Mouse (Mus musculus): Measurements from ENCODE around the gene Zfp36. TPM values are rescaled to one million over a fixed set of nuclear protein-coding genes. Genes with fewer than 3 reads are reported as not detected.

The Zfp36 gene
- polyA plus RNA-seq, 1 experiment from 2014 or later: 4.7 TPM

DNA sequence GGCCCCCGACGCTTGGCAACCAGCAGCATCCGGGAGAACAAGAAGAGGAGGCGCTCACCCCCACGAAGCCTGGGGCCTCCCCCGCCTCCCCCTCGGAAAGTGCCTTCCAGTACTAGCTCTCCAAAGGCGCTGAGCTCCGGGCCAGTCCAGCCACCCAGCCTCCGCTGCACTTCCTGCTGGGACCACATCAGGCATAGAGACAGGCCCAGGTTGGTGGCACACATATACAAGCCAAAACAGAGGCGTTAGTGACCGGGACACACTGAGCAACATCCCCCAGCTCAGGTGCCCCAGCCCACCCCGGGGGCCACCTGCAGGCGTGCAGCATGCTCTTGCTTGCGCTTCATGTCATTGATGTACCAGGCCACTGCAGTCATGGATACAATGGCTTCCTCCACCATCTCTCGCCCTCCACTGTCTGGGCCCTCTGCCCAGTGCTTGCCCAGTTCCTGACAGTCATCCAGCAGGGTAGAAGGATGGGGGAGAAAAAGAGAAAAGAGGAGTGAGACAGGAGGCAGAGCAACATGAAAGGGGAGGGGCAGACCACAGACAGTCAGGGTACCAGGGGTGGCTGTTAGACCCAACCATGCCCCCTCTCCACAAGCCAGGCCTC lies 12.3 kb downstream of the Zfp36 start:
- no peak for DNase-seq
- Histone ChIP-seq H3K4me3 (replicated peaks) (no peak overlapping the region), H3K9me3 (replicated peaks) (no peaks in the 10 kb centered on the region), H3K27me3 (peaks cover 18% of the 10 kb centered on the region; the same call in 1 of the 2 replicates), H3K4me2 (no peak overlapping the region), H3K36me3 (peaks cover 14% of the 10 kb centered on the region), H3K27ac (no peak overlapping the region), H3K9ac (no peak overlapping the region), H3K4me1 (replicated peaks) (peaks cover 28% of the 10 kb centered on the region)
- 76% methylated on average over 16 of the region's 16 CpGs for WGBS (ENCODE audit: insufficient replicate concordance)
- ATAC-seq (ENCODE audit: low read depth): no peak

DNA sequence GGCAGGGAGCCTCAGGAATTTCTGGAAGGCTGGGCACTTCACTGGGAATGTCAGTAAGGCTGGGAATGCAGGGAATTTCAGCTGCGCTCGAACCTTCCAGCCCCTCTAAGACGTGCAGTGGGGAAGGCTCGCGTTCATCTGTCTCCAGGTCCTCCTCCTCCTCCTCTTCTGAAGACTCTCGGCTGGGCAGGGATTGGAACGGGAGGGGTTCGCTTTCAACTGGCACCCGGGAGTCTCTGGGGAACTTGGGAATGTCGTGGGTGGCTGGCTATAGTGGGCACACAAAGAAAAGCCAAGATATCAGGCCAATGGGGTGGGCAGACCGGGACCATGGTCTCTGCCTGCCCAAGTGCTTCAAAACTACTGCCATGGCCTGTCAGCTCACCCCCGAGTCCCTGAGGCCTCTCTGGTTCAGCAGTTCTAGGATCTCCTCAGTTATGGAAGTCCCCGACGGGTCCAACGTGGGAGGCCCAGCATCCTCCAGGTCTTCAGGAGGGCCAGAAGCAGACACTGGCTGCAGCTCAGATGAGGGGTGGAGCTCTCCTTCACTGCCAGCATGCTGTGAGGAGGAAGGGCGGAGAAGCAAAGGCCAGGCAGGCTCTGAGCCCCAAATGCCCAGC lies 17.5 kb downstream of the Zfp36 start:
- Histone ChIP-seq H3K4me1 (replicated peaks) (peaks cover 16% of the 10 kb centered on the region), H3K4me3 (replicated peaks) (no peak overlapping the region), H3K9ac (no peak overlapping the region), H3K27me3 (no peaks in the 10 kb centered on the region), H3K9me3 (replicated peaks) (no peaks in the 10 kb centered on the region), H3K36me3 (peaks cover 31% of the 10 kb centered on the region), H3K27ac (no peak overlapping the region), H3K4me2 (no peak overlapping the region)
- 72% methylated on average over 16 of the region's 16 CpGs for WGBS (ENCODE audit: insufficient replicate concordance)
- no peak for ATAC-seq (ENCODE audit: low read depth)
- no peak for DNase-seq

DNA sequence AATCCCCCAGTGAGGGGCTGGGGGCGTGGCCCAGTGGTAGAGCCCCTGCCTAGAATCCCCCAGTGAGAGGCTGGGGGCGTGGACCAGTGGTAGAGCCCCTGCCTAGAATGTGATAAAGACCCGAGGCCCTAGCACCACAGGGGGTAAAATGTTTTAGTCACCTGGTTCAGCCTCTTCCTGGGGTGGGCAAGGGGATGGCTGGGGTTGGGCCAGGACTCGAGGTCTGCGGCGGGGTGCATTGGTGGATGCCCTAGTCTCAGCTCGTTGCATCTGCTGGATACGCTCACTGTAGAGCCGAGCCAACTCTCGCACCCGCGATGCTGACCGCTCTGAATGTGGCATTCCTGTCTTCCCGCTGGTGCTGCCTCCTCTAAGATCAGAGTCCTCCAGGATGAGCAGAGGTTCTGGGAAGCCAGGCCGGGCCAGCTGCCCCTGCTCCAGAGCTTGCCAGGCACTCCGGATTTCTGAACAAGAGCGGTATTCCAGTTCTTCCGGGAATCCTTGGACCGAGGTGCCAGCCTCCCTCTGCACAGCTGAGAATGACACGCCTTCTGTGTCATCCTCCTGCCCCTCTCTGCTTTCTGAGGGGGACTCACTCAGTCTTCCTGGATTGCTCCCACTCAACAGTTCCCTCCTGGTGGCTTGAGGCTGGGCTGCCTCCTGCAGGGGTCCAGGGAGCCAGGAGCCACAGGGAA lies 18.3 kb downstream of the Zfp36 start:
- H3K4me1 ChIP-seq (replicated peaks): peaks cover 24% of the 10 kb centered on the region
- WGBS (ENCODE audit: insufficient replicate concordance): 83% methylated on average over 20 of the region's 20 CpGs
- no peaks in the 10 kb centered on the region for H3K9me3 ChIP-seq (replicated peaks)
- ATAC-seq (ENCODE audit: low read depth) (no peak), DNase-seq (no peak)
- H3K9ac ChIP-seq: no peak overlapping the region
- H3K27me3 ChIP-seq: no peaks in the 10 kb centered on the region
- H3K27ac ChIP-seq: no peak overlapping the region
- no peak overlapping the region for H3K4me2 ChIP-seq
- peaks cover 28% of the 10 kb centered on the region for H3K36me3 ChIP-seq
- no peak overlapping the region for H3K4me3 ChIP-seq (replicated peaks)

DNA sequence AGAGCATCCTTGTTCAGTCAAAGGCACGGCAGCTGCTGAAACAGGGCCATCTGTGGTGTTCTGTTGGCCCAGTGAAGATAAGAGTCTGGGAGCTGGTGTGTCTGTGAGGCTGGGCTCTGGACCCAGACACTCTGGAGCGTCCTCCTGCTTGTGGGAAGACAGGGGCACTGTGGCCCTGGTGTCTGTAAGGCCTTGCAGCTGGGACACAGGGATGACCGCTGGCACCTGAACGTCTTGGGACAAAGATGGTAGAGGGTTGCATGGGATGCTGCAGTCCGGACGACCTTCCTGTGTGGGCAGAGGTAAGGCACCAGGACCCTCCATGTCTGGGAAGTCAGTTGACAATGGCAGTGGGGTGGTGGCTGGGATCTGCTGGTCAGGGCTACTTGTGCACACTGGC lies 19.8 kb downstream of the Zfp36 start:
- H3K4me1 ChIP-seq (replicated peaks): peaks cover 27% of the 10 kb centered on the region
- no peaks in the 10 kb centered on the region for H3K9me3 ChIP-seq (replicated peaks)
- H3K4me2 ChIP-seq: no peak overlapping the region
- no peaks in the 10 kb centered on the region for H3K27me3 ChIP-seq
- H3K4me3 ChIP-seq (replicated peaks): no peak overlapping the region
- ATAC-seq (ENCODE audit: low read depth) (no peak), DNase-seq (no peak)
- H3K9ac ChIP-seq: no peak overlapping the region
- 78% methylated on average over 6 of the region's 6 CpGs for WGBS (ENCODE audit: insufficient replicate concordance)
- peaks cover 25% of the 10 kb centered on the region for H3K36me3 ChIP-seq
- no peak overlapping the region for H3K27ac ChIP-seq

DNA sequence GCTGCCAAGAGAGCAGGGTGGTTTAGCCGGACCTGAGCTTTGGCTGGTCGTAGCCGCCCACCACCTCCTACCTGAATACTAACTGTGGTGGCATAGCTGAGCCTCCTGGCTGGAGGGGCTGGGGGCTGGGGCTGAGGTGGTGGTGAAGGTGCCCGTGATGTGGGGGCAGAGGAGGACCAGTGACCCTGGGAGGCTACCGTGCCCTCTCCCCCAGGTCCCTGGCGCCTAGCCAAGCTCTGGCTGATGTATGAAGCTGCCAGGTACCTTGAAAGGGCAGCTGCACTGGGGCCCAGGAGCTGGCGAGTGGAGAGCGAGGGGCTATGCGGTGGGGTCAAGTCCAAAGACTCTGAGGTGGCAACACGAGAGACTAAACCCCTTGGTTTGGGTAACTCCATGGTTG lies 20.2 kb downstream of the Zfp36 start:
- WGBS (ENCODE audit: insufficient replicate concordance): 79% methylated on average over 10 of the region's 10 CpGs
- Histone ChIP-seq H3K36me3 (peaks cover 29% of the 10 kb centered on the region), H3K27ac (no peak overlapping the region), H3K4me2 (no peak overlapping the region), H3K4me1 (replicated peaks) (peaks cover 27% of the 10 kb centered on the region), H3K9ac (no peak overlapping the region), H3K4me3 (replicated peaks) (no peak overlapping the region), H3K9me3 (replicated peaks) (no peaks in the 10 kb centered on the region), H3K27me3 (no peaks in the 10 kb centered on the region)
- ATAC-seq (ENCODE audit: low read depth): no peak
- no peak for DNase-seq

DNA sequence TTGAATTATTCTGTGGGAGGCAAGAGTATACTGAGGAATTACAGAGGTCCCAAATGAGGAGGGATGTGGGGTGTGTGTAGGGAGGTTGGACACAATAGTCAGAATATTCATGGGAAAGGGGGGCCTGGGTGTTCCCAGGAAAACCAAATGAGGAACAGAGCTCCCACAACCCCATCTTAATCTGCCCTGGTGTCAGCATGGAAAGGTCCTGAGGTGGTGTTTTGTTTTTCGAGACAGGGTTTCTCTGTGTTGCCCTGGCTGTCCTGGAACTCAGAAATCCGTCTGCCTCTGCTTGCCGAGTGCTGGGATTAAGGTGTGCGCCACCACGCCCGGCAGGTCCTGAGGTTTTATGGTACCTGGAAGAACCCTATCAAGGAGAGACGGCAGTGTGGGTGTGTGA lies 21.6 kb downstream of the Zfp36 start:
- Histone ChIP-seq H3K4me2 (no peak overlapping the region), H3K36me3 (peaks cover 43% of the 10 kb centered on the region), H3K9ac (no peak overlapping the region), H3K4me3 (replicated peaks) (no peak overlapping the region), H3K4me1 (replicated peaks) (peaks cover 33% of the 10 kb centered on the region), H3K27ac (peak overlapping the region; percentile 75; the same call in 1 of the 2 replicates), H3K27me3 (no peaks in the 10 kb centered on the region), H3K9me3 (replicated peaks) (no peaks in the 10 kb centered on the region)
- ATAC-seq (ENCODE audit: low read depth): no peak
- DNase-seq: no peak
- WGBS (ENCODE audit: insufficient replicate concordance): 53% methylated on average over 7 of the region's 7 CpGs

DNA sequence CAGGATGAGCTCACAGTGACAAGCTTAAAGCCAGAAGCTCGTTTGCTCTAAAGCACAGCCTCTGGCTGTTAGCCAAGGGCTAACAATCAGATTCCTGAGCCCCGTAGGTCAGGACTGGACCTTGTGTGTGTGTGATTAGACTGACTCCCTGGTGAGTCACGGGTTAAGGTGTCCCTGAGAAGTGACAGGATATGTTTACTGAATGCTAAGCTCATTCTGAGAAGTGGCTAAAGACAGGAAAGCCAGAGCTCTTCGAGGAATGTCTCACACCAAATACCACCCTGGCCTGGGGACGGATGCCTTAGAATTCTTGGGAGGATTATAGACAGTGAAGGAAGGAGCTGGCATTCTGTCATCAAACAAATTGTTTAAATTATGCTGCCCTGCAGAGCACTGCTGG lies 22.1 kb downstream of the Zfp36 start:
- Histone ChIP-seq H3K9me3 (replicated peaks) (no peaks in the 10 kb centered on the region), H3K9ac (no peak overlapping the region), H3K4me1 (replicated peaks) (peaks cover 38% of the 10 kb centered on the region), H3K27ac (peak overlapping the region; percentile 75), H3K27me3 (no peaks in the 10 kb centered on the region), H3K36me3 (peaks cover 48% of the 10 kb centered on the region), H3K4me3 (replicated peaks) (no peak overlapping the region), H3K4me2 (peak overlapping the region; percentile 23; the same call in 1 of the 2 replicates)
- ATAC-seq (ENCODE audit: low read depth) (peak; percentile 19; the same call in 1 of the 2 replicates), DNase-seq (no peak)
- 13% methylated on average over 5 of the region's 5 CpGs for WGBS (ENCODE audit: insufficient replicate concordance)

DNA sequence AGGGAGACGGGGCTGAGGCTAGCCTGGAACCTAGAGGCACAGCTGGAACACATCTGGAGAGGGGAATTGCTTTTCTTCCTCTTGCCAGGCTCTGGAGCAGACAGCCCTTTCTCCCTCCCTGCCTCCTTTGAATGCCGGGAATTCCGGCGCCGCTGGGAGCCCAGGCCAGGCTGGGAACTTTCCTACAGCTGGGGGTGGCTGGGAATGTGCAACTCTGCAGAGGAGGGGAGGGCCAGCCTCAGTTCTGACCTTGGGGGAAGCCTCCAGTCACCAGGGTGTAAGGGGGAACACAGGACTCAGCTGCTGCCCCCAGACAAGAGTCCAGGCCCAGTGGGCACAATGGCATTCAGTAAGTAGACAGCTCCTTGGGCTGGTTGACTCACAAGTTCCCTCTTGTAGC lies 23.1 kb downstream of the Zfp36 start:
- ATAC-seq (ENCODE audit: low read depth) (no peak), DNase-seq (no peak)
- H3K27ac ChIP-seq: peak overlapping the region; percentile 75
- peaks cover 48% of the 10 kb centered on the region for H3K4me1 ChIP-seq (replicated peaks)
- no peak overlapping the region for H3K4me3 ChIP-seq (replicated peaks)
- H3K36me3 ChIP-seq: peaks cover 55% of the 10 kb centered on the region
- no peak overlapping the region for H3K4me2 ChIP-seq
- 0 out of 2 replicates have a peak overlapping the region, but pooled peaks have one; percentile 9 for H3K9ac ChIP-seq
- no peaks in the 10 kb centered on the region for H3K27me3 ChIP-seq
- H3K9me3 ChIP-seq (replicated peaks): no peaks in the 10 kb centered on the region
- 24% methylated on average over 5 of the region's 5 CpGs for WGBS (ENCODE audit: insufficient replicate concordance)

DNA sequence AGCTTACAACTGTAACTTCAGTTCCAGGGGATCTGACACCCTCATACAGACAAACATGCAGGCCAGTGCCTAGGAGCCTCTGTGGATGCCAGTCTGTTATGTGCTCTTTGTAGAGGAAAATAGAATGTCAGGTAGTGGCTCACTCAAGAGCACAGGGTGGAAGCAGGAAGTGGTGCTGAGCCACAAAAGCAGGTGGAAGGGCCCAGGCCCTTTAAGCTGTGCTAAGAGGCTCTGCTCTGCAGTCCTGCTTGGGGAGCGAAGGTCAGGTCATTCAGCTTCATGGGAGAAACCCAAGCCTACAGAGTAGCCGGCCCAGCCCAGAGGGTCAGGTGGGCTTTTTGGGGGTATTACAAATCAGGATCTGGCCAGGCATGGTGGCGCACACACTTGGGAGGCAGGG lies 24.8 kb downstream of the Zfp36 start:
- Histone ChIP-seq H3K9ac (no peak overlapping the region), H3K4me2 (no peak overlapping the region), H3K36me3 (peaks cover 44% of the 10 kb centered on the region), H3K27me3 (no peaks in the 10 kb centered on the region), H3K9me3 (replicated peaks) (no peaks in the 10 kb centered on the region), H3K4me3 (replicated peaks) (no peak overlapping the region), H3K4me1 (replicated peaks) (peaks cover 57% of the 10 kb centered on the region), H3K27ac (peak overlapping the region; percentile 29; the same call in 1 of the 2 replicates)
- no peak for ATAC-seq (ENCODE audit: low read depth)
- no peak for DNase-seq
- whole genome bisulfite sequencing (ENCODE audit: insufficient replicate concordance): 77% methylated on average over 3 of the region's 3 CpGs

DNA sequence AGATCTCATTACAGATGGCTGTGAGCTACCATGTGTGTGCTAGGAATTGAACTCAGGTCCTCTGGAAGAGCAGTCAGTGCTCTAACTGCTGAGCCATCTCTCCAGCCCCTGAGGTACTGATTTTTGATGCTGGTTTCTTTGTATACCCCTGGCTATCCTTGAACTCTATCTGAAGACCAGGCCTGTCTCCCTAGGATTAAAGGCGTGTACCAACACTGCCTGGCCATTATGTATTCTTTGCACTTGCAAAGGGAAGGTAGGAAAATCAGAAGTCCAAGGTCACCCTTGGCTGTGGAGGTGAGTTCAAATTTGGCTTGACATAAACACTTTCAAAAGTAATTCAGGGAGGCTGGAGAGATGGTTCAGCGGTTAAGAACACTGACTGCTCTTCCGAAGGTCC lies 25.5 kb downstream of the Zfp36 start:
- Histone ChIP-seq H3K9ac (no peak overlapping the region), H3K27ac (no peak overlapping the region), H3K4me3 (replicated peaks) (no peak overlapping the region), H3K4me2 (no peak overlapping the region), H3K36me3 (peaks cover 39% of the 10 kb centered on the region), H3K9me3 (replicated peaks) (no peaks in the 10 kb centered on the region), H3K4me1 (replicated peaks) (peaks cover 63% of the 10 kb centered on the region), H3K27me3 (no peaks in the 10 kb centered on the region)
- no peak for ATAC-seq (ENCODE audit: low read depth)
- 84% methylated on average over 3 of the region's 3 CpGs for WGBS (ENCODE audit: insufficient replicate concordance)
- no peak for DNase-seq

DNA sequence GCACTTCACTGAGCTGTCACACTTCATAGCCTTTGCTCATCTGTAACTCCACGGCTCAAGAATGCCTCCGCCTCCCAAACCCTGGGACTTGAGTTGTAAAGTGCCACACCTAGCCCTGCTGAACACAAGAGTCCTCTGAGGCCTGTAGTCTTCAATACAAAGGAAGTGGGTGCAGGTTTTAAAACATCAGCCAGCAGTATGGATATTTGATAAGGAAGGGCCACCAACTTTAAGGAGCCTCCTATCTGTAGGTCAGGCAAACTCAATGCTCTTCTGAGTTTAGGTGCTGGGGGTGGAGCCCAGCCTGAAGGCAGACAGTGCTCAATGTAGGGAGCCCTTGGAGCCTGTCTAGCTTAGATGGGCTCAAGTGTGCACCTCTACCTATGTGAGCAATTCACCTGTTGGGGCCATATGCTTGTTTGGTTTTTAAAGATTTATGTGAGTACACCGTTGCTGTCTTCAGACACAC lies 25.9 kb downstream of the Zfp36 start:
- DNase-seq (no peak), ATAC-seq (ENCODE audit: low read depth) (no peak)
- Histone ChIP-seq H3K4me1 (replicated peaks) (peaks cover 66% of the 10 kb centered on the region), H3K4me3 (replicated peaks) (no peak overlapping the region), H3K9ac (no peak overlapping the region), H3K36me3 (peaks cover 39% of the 10 kb centered on the region), H3K9me3 (replicated peaks) (no peaks in the 10 kb centered on the region), H3K27ac (peak overlapping the region; percentile 30; the same call in 1 of the 2 replicates), H3K27me3 (no peaks in the 10 kb centered on the region), H3K4me2 (no peak overlapping the region)
- WGBS (ENCODE audit: insufficient replicate concordance): 65% methylated on average over 3 of the region's 3 CpGs
